Mouse (Mus musculus) granulocyte monocyte progenitor cell, adult 5-6 weeks (primary cell): Measurements from ENCODE around the gene Zc3h4. TPM values are rescaled to one million over a fixed set of nuclear protein-coding genes. Genes with fewer than 3 reads are reported as not detected.

Experiments used
- ATAC-seq: replicated peaks from 2 replicates; pipeline ENCODE4 v1.8.0; 2016; ENCODE audit warnings: mild to moderate bottlenecking, moderate TSS enrichment, inconsistent platforms; ENCODE audit not compliant: poor library complexity, severe bottlenecking
- total RNA-seq, 2 experiments: library from RNA; stranded (forward) in 1 of 2; stranded (reverse) in 1 of 2; fragments of 200-712, 200-1000 nt in 1 of 2; fragments of >200 nt in 1 of 2; fragmentation: Nextera tagmentation in 1 of 2; gene quantifications; 2 replicates each; pipeline ENCODE4 v1.2.3; 2014 to 2017

Zc3h4 gene
- total RNA-seq, 2 experiments from 2014 or later = 40.7 to 57.9 TPM

- no peak for ATAC-seq
Observed at GRCm38 (mm10) chr7:16423731-16424130, 23.0 kb downstream of the Zc3h4 start.

DNA sequence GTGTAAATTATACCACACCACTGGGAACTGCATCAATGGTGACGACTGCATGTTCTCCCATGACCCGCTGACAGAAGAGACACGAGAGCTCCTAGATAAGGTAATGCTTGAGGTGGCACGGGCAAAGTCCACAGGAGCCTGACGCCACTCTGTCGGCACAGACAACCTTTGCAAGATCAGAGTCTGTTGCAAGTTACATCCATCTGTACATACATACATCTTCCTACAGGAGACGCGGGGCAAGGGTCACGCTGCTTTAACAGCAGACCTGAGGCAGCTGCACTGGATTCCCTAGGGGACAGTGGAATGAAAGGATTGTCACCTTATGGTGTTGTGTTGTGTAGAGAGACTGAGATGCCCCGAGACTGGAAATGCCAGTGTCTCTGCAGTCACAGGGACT is 25.0 kb downstream of the Zc3h4 start:
- no peak for ATAC-seq

DNA sequence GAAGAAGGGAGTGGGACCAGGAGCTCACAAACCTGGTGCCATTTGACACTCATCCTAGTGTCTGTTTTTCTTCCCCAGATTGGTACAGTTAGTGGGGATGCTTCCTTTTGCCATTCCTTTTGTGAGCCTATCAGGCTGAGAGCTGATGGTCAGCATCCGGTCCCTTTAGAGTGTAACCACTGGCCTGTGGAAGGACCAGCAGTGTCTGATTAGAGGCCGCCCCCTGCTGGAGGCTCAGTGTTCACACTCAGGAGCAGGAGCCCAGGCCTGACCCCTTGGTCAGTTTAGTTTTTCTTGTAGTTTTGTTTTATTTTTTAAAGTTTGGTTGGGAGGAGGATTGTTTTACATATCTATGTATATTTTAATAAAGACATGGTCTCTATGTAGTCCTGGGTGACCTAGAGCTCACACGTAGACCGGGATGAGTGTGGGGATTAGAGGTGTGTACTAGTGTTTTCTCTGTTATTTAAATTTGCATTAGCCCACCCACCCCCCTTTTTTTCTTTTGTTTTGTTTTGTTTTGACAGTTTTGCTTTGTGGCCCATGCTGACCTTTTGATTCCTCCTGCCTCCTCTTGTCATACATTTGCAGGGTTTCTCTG is 25.5 kb downstream of the Zc3h4 start:
- ATAC-seq = peak; percentile 95

- no peak for ATAC-seq
Observed at GRCm38 (mm10) chr7:16433352-16433971, 32.8 kb downstream of the Zc3h4 start.

DNA sequence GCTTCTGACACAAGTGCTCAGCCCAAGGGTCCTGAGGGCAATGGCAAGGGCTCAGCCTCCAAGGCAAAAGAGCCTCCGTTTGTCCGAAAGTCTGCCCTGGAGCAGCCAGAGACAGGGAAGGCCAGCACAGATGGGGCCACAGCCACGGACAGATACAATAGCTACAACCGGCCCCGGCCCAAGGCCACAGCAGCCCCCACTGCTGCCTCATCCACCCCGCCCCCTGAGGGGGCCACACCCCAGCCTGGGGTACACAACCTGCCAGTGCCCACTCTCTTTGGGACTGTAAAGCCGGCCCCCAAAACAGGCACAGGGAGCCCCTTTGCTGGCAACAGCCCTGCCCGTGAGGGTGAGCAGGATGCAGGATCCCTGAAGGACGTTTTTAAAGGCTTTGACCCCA is 34.4 kb downstream of the Zc3h4 start:
- no peak for ATAC-seq

DNA sequence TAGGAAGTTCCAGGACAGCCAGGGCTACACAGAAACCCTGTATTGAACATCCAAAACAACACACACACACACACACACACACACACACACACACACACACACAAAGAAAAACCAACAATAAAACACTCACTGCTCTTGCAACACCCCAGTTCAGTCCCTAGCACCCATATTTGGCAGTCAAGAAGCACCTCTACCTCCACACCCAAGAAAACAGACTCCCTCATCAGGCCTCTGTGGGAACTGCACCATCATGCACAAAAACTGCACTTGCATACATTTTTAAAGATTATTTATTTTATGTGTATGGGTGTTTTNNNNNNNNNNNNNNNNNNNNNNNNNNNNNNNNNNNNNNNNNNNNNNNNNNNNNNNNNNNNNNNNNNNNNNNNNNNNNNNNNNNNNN is 40.5 kb downstream of the Zc3h4 start:
- peak; percentile 90 for ATAC-seq

GRCm38 (mm10) chr7:16451656-16452055 is 50.9 kb downstream of the Zc3h4 start:
- ATAC-seq = no peak

DNA sequence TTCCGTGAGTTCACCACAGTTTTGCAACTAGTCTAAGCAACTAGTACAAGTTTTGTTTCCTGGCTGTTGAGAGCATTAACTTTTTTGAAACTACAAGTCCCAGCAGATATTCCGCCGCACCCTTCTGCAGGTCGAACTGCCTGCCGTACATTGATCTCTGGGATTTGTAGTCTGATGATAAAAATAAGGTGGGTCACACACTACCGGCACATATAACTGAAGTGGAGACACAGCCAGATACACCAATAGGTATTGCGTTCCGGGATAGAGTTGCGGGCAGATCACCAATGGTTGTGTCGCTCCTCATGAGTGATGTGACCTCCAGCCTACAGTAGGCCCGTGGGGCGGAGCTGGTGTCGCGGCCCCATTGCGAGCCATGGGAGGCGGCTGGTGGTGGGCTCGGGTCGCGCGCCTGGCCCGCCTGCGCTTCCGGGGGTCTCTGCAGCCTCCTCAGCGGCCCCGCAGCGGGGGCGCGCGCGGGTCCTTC is 51.9 kb downstream of the Zc3h4 start, which contains the start of gene Tmem160:
Tmem160 (plus strand) TSS at position 193 of the 487 bp plus-strand sequence.
- ATAC-seq = peak; percentile 98

- peak; percentile 57 for ATAC-seq
Observed at GRCm38 (mm10) chr7:16453118-16453711, 52.5 kb downstream of the Zc3h4 start.

DNA sequence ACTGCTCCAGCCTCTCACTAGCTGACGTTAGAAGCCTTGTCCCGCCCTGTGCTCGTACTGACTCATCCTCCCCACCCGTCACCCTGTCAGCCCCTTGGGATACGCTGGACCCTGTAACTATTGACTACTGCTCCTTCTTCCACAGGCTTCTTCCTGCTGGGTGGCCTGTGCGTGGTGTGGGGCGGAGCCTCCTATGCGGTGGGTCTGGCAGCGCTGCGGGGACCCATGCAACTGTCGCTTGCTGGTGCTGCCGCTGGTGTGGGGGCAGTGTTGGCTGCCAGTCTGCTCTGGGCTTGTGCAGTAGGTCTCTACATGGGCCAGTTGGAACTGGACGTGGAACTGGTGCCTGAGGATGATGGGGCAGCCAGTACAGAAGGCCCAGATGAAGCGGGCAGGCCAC is 54.3 kb downstream of the Zc3h4 start:
- ATAC-seq = no peak

DNA sequence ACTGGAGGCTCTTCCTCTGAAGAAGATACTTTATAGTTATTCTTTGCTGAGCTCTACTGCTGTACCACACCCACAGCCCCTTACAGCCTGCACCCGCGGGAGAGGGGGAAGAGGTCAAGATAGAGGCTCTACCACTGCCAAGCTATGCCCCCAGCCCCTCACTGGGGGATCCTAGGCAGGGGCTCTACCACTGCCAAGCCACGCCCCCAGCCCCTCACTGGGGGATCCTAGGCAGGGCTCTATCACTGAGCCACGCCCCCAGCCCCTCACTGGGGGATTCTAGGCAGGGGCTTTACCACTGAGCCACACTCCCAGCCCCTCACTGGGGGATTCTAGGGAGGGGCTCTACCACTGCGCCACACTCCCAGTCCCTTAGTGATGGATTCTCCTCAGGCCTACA is 55.6 kb downstream of the Zc3h4 start:
- no peak for ATAC-seq

DNA sequence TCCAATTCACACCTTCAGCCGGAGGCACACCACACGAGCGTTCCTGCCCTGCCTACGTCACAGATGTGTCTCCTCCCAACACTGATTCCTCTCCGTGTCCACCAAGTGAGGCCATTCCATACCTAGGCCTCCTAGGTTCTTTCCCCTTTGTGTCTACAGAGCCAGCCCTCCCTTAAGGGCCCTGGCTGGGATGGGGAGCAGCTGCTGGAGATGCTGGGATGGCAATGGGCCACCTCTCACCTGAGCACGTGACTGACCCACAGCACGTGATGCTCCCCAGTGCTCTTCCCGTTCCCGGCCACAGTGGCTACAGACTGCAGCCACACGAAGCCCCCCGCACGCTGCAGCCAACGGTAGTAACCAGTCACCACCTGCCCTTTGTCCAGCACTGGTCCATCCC is 59.9 kb downstream of the Zc3h4 start:
- no peak for ATAC-seq

DNA sequence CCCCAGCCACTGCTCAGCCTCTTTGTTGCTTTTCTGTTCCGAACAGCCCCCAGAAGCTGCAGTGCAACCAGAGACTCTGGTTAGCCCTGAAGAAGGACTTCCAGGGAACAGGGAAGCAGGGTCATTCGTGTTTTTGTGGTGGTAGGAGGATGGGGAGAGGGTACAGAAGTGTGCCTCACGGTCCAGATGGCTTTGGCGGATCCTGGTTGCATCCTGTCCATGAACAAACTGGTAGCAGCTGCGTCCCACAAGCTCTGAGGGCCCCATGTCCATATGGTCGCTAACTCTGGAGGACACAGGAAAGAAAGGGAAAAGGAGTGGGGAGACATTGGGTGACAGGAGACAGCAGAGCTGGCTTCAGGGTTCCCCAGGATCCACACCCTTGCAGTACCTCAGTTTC is 60.4 kb downstream of the Zc3h4 start:
- no peak for ATAC-seq

- ATAC-seq = no peak
Observed at GRCm38 (mm10) chr7:16461705-16462104, 61.0 kb downstream of the Zc3h4 start.

GRCm38 (mm10) chr7:16463214-16463613 is 62.5 kb downstream of the Zc3h4 start:
- peak; percentile 84 for ATAC-seq

DNA sequence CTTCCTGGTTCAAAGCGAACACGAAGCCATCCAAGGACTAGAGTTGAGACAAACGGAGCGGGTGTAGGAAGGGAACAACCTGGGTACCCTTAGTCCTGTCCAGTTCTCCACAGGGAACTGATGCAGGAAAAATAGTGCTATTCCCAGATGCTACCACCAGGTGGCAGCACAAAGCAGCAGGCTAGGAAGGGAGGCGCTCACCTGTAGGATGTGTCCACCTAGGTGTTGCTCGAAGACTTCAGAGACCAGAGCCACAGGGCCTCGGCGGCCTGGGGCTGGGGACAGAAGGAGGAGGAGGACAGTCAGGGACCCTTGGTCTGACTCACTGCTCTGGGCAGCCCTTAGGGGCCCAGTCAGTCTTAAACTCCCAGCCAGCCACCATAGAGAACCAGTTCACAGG is 64.5 kb downstream of the Zc3h4 start:
- peak; percentile 52; the same call in 1 of the 2 replicates for ATAC-seq

GRCm38 (mm10) chr7:16465568-16465967 is 64.9 kb downstream of the Zc3h4 start:
- no peak for ATAC-seq

- peak; percentile 52 for ATAC-seq
Observed at GRCm38 (mm10) chr7:16466565-16466964, 65.9 kb downstream of the Zc3h4 start.

DNA sequence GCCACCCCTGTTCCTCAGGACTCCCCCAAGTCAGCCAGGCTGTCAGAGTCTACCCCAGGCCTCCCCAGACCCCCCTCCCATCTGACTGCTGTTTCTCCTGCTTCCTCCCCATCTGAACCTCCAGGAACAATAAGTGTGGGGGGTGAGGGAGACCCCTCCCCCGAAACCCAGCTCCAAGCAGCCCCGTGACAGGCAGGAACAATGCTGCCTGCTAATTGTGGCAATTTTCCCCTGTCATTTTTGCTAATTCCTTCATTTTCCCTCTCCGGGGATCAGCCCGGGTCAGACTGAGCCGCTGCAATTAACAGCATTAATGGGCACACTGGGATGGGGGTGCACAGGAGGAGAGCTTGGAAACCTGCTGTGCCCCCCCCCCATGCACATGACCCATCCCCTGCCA is 67.4 kb downstream of the Zc3h4 start:
- ATAC-seq = no peak

GRCm38 (mm10) chr7:16471549-16471948 is 70.8 kb downstream of the Zc3h4 start:
- ATAC-seq = 0 out of 2 replicates have a peak, but pooled peaks have one; percentile 24

DNA sequence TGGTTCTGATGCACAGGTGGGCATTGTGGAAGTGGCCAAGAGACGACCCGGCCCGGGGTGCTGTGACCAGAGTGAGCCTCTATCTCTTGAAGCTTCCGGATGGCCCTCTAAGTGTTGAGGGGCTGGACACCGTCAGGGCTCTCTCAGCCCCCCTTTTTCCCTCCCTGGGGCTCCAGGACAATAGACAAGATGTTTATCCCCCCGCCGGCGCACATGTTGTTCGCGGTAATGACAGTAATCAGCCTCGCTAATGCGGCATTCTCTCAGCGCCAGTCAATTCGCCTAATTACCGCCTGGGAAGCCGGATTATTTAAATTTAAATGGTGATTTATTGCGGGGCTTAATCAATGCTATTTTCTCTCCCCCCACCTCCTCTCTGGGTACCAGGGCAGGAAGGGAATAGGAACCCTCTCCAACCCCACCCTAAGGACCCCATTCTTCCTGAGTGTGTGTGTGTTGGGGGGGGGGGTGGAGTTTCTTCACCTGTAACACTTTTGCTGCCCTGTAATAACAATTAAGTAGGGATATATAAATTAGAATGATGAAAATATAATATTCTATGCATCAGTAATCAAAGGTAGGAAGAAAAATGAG is 71.5 kb downstream of the Zc3h4 start:
- ATAC-seq = no peak
